Mouse (Mus musculus): ENCODE data around the gene Nob1.

Gene Nob1

DNA sequence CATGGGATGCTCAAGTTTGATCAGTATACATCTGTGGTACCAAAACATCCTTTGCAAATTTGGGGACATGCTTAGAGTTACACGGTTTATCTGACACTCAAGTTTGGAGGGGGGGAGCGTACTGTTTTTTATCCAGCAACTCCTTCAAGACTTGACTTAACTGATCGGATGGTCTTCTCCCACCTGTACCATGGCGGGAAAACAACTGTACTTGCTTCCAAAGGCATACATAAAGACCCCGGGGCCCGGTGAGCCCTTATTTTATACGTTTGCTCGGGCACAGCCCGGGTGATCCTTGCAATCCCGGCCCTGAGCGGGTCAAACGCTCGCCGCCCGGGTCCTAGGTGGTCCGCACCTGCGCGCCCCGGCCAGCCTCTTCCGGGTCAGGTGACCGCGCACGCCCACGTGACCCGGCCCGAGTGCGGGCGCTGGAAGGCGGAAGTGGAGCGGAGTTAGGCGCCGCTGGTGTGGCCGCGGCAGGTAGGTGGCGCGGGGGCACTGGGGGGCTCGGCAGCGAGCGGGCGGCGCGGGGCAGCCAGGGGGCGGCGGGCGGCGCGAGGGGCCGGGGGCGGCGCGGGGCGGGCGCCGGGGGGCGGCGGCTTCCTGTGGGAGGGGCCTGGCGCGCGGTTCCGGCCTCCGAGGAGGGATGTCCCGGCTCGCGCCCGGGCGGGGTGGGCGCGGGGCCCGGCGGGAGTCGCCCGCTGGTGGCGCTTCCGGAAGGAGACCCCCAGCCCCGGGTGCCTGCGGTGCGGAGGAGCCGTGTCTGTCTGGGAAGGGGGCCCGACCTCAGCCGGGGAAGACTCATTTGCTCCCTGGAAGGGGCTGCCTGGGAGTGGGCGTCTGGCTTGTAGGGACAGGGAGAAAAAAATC lies 11.3 kb upstream of the Nob1 start, which contains the start of gene Wwp2:
Gene Wwp2 (plus strand): TSS at position 404 of the 870 bp plus-strand sequence.
- peak; percentile 85 for DNase-seq (ENCODE audit: low spot score)

DNA sequence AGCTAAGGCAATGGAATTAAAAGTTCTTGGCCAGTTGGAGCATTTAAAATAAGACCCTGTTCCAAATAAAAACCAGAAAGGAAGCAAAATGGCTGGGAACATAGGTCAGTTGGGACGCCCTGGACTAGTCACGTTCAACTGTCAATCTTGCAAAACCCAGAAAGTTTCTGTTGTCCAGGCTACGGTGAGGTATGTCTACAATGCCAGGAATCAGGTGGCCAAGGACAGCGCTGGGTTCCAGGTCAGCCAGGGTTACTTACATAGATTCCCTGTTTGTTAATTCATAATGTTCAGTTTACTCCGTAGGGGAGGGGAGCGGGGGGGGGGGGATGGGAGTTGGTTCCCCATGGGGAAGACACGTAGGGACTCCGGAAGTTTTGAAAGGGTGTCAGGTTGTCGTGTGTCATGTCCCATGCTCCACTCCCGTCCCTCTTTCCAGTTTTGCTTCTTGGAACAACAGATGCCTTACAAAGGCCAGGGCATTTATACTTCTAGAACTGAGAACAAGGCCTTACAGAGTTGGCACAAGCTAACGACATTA lies 10.6 kb upstream of the Nob1 start:
- DNase-seq (ENCODE audit: low spot score): peak; percentile 17

GRCm38 (mm10) chr8:107430821-107431220 lies 6.0 kb upstream of the Nob1 start:
- no peak for DNase-seq (ENCODE audit: low spot score)

DNA sequence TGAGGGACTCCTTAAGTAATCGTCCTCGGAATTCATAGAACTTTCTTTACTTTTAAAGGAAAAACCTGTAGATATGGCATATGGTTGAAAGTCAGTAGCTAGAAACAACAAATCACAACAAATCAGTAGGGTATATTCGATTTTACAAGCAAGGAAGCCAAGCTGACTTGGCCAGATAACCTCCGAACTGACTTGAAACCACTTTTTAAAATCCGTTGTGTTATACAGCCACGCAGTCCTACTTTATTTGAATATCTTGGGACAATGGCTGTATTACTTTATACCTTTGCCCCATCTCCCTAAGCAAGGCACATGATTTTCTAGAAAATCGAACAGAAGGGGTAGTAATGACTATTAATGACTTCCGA lies 363 bp upstream of the Nob1 start:
- DNase-seq (ENCODE audit: low spot score): no peak

DNA sequence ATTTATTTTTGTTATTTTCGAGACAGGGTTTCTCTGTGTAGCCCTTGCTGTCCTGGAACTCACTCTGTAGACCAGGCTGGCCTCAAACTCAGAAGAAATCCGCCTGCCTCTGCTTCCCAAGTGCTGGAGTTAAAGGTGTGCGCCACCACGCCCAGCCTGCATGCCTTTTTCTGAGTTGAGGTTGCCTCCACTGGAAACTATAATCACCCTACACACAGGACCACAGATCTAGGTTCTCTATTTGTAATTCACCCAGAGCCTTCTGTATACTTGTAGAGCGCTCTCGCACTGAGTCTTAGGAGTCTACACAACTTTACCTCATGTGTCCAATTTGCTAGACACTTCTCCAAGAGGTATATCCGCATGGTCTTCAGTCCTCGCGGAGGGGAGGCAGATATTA lies 675 bp downstream of the Nob1 start:
- DNase-seq (ENCODE audit: low spot score): no peak

- no peak for DNase-seq (ENCODE audit: low spot score)
Observed at GRCm38 (mm10) chr8:107417001-107417400, 7.8 kb downstream of the Nob1 start.

DNA sequence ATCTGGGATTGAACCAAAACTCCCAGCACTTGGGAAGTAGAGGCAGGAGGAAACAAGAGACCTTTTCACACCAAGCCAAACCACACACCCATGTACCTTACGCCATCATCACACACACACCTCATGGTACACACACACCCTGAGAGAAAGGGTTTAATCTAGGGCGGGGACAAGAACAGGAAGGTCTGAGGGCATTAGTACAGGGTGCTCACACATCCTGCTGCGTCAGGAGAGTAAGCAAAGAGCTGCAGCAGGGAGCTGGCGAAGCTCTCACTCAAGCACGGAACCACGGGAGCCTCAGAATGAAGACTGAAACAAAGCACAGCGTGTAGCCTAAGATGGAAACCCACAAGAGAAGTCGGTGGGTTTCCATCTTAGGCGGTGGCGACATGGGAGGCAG lies 11.0 kb downstream of the Nob1 start:
- no peak for DNase-seq (ENCODE audit: low spot score)

DNA sequence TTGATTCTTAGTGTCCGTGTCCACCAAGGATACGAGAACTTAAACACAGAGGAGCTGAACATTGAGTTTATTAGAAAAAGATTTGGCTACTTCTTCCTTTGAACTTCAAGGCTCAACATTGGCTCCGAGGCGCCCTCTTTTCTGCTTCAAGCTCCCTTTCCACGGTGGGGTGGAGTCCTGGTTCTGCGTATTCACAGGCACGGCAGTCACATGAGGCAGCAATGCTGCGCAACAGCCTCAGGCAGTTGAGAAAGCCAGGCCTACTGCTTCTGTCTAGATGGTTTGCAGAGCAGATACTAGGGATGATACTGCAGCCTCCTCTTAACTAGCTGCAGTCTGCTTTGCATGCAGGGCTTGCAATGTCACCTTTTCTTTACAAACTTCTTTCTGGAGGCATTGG lies 12.3 kb downstream of the Nob1 start:
- no peak for DNase-seq (ENCODE audit: low spot score)

DNA sequence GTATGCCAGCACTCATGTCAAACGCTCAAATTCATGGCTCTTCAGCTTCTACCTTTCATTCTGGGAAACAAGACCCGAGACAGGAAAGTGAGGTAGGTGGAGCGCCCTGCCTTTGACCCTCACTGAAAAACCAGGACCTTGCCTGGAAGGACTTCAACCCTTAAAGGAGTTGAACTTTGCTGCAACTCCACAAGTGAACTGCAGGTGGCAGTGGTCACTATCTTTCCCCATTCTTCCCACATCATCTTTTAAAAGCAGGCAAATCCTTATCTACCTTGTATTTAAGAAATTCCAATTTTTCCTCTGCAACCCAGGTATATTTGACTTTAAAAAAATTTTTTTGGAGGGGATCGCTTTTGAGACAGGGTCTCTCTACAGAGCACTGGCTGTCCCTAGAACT lies 13.5 kb downstream of the Nob1 start:
- peak; percentile 71 for DNase-seq (ENCODE audit: low spot score)

GRCm38 (mm10) chr8:107405935-107406334 lies 18.9 kb downstream of the Nob1 start:
- no peak for DNase-seq (ENCODE audit: low spot score)

- DNase-seq (ENCODE audit: low spot score): no peak
Observed at GRCm38 (mm10) chr8:107404057-107404456, 20.8 kb downstream of the Nob1 start.

GRCm38 (mm10) chr8:107403038-107403781 lies 21.6 kb downstream of the Nob1 start, which contains the start of gene Nqo1:
Gene Nqo1 (minus strand): TSS chr8:107403206.
- peak; percentile 94 for DNase-seq (ENCODE audit: low spot score)

DNA sequence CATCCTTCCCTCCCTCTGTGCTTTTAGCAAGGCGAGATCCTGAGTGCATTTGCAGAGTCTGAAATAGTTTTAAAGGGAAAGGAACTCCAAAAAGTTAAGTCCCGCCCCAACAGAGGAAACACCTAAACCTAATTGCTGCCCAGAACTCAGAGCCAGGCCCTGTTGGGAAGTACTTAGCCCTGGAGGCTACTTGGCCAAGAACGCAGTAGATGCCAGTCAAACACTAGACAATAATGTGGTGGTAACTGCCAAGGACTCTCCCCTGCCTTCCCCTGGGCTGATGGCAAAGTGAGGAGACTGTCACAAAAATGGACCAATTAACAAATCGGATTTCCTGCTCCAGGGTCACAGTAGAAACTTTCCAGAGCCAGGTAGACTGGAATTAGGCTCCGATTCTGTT lies 23.0 kb downstream of the Nob1 start:
- no peak for DNase-seq (ENCODE audit: low spot score)

DNA sequence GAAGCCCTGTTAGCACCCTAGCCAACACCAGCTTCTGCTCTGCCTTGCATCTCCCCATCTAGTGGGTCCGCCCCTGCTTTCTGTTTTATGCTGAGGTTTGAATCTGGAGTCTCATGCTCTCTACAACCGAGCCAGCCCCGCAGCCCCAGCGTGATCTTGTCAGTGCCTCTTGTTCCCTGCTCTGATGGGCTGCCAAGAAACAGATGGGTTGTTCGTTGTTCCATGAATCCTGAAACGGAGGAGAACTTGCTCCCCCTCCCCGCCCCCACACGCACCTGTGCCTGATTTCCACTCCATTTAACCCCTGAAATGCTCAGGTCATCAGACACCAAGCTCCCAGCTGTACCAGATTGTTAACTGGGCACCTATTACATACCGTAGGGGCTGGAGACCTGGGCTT lies 25.4 kb downstream of the Nob1 start:
- peak; percentile 15 for DNase-seq (ENCODE audit: low spot score)

- peak; percentile 26 for DNase-seq (ENCODE audit: low spot score)
Observed at GRCm38 (mm10) chr8:107397665-107398064, 27.2 kb downstream of the Nob1 start.

- no peak for DNase-seq (ENCODE audit: low spot score)
Observed at GRCm38 (mm10) chr8:107396106-107396670, 28.7 kb downstream of the Nob1 start.

DNA sequence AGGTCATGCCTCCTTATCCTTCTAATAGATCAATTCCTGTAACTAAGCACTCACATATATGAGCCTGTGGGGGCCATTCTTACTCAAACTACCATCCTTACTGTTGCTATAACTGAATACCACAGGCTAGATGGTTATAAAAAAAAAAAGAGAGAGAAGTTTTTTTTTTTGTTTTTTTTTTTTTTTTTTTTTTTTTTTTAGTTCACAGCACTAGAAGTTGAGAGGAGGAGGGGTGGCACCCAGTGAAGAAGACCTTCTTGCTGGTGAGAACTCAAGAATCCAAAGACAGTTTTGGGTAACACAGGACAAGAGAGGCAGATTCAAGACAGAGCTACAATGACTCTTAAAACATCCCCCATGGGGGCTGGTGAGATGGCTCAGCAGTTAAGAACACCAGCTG lies 29.5 kb downstream of the Nob1 start:
- DNase-seq (ENCODE audit: low spot score): no peak

- no peak for DNase-seq (ENCODE audit: low spot score)
Observed at GRCm38 (mm10) chr8:107391136-107391516, 33.7 kb downstream of the Nob1 start.

- no peak for DNase-seq (ENCODE audit: low spot score)
Observed at GRCm38 (mm10) chr8:107390476-107391135, 34.2 kb downstream of the Nob1 start.

GRCm38 (mm10) chr8:107389557-107389956 lies 35.3 kb downstream of the Nob1 start:
- DNase-seq (ENCODE audit: low spot score): no peak

DNA sequence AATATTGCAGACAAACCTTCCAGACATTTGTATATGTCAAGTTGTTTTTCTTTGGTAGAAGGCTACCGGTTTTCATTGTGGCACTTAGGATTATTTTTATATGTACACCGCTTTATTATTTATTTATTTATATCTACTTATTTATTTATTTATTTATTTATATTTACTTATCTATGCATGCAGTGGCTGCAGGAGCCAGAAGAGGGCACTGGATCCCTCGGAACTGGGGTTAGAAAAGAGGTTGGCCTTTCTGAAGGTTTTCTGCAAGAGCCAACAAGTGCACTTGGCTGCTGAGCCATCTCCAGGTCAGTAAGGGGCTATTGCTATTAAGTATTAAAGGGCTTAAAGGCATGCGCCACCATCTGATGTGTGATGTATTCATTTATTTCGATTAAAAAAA lies 37.0 kb downstream of the Nob1 start:
- DNase-seq (ENCODE audit: low spot score): peak; percentile 59

DNA sequence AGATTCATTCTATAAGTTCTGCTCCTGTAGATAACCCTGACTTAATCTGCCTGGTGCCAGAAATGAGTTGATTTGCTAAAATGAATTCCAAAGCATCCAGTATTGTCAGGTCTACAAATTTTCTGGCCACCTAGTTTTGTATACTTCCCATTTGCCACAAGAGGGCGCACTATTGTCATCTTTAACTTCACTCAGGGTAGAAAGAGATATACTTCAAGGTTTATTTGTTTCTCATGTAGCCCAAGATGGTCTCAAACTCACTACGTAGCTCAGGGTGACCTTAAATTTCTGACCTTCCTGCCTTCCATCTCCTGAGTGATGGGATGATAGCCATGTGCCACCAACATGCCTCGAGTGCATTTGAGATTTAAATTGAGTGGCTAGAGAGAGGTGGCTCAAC lies 38.2 kb downstream of the Nob1 start:
- peak; percentile 83 for DNase-seq (ENCODE audit: low spot score)

Measured in embryo, embryonic 10.5 days (tissue).